Mouse (Mus musculus): ENCODE measurements at regions not wholly inside any gene's neighbourhood (a gene's known extent, or its start where the extent isn't known, plus 50 kb on each side); places are given as distances from the start of the nearest gene placed in this dataset.

DNA sequence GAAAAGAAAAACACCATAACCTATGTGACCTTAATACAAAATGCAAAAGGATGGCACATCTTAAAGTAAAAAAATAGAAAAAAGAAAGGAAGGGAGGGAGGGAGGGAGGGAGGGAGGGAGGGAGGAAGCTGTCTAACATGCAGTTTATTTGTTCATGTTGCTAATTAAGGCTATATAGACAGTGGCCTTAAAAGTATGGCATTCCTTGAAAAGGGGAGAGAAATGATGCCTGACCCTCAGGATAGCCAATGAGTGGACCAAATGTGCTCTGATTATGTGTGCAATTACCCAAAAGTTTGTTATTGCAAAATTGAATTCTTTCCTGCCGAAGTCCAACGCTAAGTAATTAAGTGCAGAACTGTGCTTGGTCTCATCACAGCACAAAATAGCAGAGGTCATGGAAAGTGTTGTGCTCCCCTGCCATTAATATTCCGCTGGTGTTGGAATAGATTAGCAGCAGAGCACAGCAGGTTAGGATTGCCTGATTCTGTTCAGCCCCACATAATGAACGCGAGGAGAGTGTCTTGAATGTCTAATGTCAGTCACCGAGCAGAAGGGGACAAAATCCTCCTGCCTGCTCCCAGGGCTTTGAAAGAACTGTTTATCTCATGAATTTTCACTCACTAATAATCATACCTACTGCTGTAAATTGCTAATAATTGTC lies 531.7 kb upstream of the Mctp2 start:
- Histone ChIP-seq H3K36me3 (ENCODE audit: insufficient read depth, low read length) (no peaks in the 10 kb centered on the region), H3K9ac (replicated peaks; ENCODE audit: low read depth) (no peak overlapping the region), H3K27me3 (replicated peaks; ENCODE audit: insufficient read depth, low read length) (no peaks in the 10 kb centered on the region), H3K4me1 (ENCODE audit: insufficient read depth, low read depth, low read length) (no peaks in the 10 kb centered on the region), H3K27ac (ENCODE audit: low read length) (no peak overlapping the region), H3K9me3 (ENCODE audit: low read length) (no peaks in the 10 kb centered on the region), H3K4me3 (ENCODE audit: low read depth, low read length) (no peak overlapping the region), H3K4me2 (replicated peaks; ENCODE audit: low read depth, low read length) (no peak overlapping the region)
- no peak for TF ChIP-seq CTCF (IDR thresholded peaks at IDR 0.05)
- no peak for TF ChIP-seq EP300 (IDR thresholded peaks at IDR 0.05)
- ATAC-seq (no peak), DNase-seq (ENCODE audit: low spot score) (peak; percentile 9)
- WGBS, result 55% methylated on average over 6 of the region's 6 CpGs

GRCm38 (mm10) chr7:72851346-72851745 lies 524.0 kb upstream of the Rgma start:
- H3K4me1 ChIP-seq (ENCODE audit: insufficient read depth, low read depth, low read length), result no peaks in the 10 kb centered on the region
- H3K27ac ChIP-seq (ENCODE audit: low read length), result no peak overlapping the region
- H3K9me3 ChIP-seq (ENCODE audit: low read length), result no peaks in the 10 kb centered on the region
- no peak for TF ChIP-seq CTCF (IDR thresholded peaks at IDR 0.05)
- TF ChIP-seq EP300 (IDR thresholded peaks at IDR 0.05), result no peak
- no peak for ATAC-seq
- no peak overlapping the region for H3K4me3 ChIP-seq (ENCODE audit: low read depth, low read length)
- no peak for DNase-seq (ENCODE audit: low spot score)
- no peak overlapping the region for H3K4me2 ChIP-seq (replicated peaks; ENCODE audit: low read depth, low read length)
- no peaks in the 10 kb centered on the region for H3K27me3 ChIP-seq (replicated peaks; ENCODE audit: insufficient read depth, low read length)
- H3K9ac ChIP-seq (replicated peaks; ENCODE audit: low read depth), result no peak overlapping the region
- 92% methylated on average over 1 of the region's 1 CpGs for WGBS
- H3K36me3 ChIP-seq (ENCODE audit: insufficient read depth, low read length), result no peaks in the 10 kb centered on the region

DNA sequence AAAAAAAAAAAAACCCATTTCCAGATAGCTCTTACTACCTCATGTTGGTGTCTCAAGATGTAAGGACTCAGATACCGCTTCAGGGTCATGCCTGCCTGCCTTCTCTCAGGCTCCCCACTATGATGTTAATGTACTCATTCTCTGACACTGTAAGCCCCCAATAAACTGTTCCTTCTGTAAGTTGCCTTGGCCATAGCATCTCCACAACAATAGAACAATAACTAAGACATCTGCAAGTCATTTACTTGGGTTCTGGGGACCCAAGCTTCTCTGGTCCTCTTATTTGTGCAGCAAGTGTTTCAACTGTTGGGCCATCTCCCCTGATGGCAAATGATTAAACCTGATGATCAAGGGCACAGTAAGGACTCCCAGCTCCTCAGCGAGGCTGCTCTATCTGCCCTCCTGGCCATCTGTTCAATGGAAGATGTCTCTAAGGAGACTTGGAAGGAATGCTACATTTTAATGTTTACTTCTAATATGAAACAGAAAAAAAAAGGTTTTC lies 520.8 kb upstream of the Rgma start:
- Histone ChIP-seq H3K4me3 (ENCODE audit: low read depth, low read length) (no peak overlapping the region), H3K9ac (replicated peaks; ENCODE audit: low read depth) (no peak overlapping the region), H3K9me3 (ENCODE audit: low read length) (no peaks in the 10 kb centered on the region), H3K27me3 (replicated peaks; ENCODE audit: insufficient read depth, low read length) (no peaks in the 10 kb centered on the region), H3K4me2 (replicated peaks; ENCODE audit: low read depth, low read length) (no peak overlapping the region), H3K36me3 (ENCODE audit: insufficient read depth, low read length) (no peaks in the 10 kb centered on the region), H3K27ac (ENCODE audit: low read length) (no peak overlapping the region), H3K4me1 (ENCODE audit: insufficient read depth, low read depth, low read length) (no peaks in the 10 kb centered on the region)
- no peak for TF ChIP-seq CTCF (IDR thresholded peaks at IDR 0.05)
- ATAC-seq (no peak), DNase-seq (ENCODE audit: low spot score) (no peak)
- WGBS, result 83% methylated on average over 2 of the region's 2 CpGs

DNA sequence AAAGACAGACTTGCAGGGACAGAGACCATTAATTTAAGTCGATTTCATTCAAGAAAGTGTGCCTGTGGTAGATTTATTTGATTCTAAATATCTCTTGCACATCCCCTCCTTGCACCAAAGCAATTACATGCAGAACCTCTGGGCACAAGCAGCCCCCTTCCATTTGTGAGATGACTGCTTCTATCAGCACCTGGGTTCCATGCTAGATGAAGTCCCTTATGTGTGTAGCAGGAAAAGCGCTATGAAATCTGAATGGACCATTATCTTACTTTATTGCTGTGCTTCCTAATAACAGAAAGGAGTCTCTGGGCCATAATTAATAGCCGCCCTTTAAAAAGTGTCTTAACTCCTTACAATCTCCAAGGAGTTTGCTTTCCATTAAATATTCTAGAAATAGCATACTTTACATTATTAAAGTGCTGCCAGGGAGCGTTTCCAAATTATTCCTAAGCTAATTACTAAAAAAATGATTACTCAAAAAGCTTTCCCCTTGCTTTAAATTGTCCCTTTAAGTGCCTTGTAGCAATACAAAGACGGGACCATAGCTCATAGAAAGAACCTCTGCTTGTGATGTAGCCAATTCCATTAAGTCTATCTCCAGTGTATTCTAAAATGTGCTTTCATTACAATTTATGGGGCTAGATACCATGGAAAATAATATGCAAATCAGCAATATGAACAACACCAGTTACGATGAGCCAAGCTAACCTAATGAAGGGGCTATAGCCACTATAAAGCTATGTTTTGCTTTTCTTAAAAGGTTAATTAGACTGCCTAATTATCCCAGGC lies 508.1 kb upstream of the Rgma start:
- no peak overlapping the region for H3K9ac ChIP-seq (replicated peaks; ENCODE audit: low read depth)
- H3K27ac ChIP-seq (ENCODE audit: low read length), result no peak overlapping the region
- TF ChIP-seq EP300 (IDR thresholded peaks at IDR 0.05) (no peak), CTCF (IDR thresholded peaks at IDR 0.05) (no peak)
- no peaks in the 10 kb centered on the region for H3K27me3 ChIP-seq (replicated peaks; ENCODE audit: insufficient read depth, low read length)
- H3K4me2 ChIP-seq (replicated peaks; ENCODE audit: low read depth, low read length), result no peak overlapping the region
- no peak for DNase-seq (ENCODE audit: low spot score)
- H3K4me3 ChIP-seq (ENCODE audit: low read depth, low read length), result no peak overlapping the region
- H3K9me3 ChIP-seq (ENCODE audit: low read length), result no peaks in the 10 kb centered on the region
- 78% methylated on average over 6 of the region's 6 CpGs for WGBS
- ATAC-seq, result no peak
- no peaks in the 10 kb centered on the region for H3K4me1 ChIP-seq (ENCODE audit: insufficient read depth, low read depth, low read length)
- H3K36me3 ChIP-seq (ENCODE audit: insufficient read depth, low read length), result no peaks in the 10 kb centered on the region

DNA sequence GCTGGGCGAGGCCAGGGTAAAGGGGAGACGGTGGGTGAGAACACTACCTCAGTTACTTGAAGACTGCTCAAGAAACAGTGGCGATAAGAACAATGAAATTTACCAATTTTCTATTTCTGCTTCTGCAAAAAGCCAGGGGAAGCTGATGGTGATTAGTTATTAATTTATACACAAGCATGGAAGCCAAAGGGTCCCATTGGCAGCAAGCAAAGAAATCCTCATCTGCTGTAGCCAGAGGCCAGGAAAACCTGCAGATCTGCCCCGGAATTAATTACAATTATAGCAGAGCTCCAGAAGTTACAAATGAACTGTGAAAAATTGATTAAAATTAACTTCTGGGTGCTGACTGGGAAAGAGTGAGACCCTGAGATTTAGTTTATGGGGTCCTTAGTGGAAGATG lies 506.2 kb upstream of the Rgma start:
- no peak for DNase-seq (ENCODE audit: low spot score)
- no peak for TF ChIP-seq CTCF (IDR thresholded peaks at IDR 0.05)
- TF ChIP-seq EP300 (IDR thresholded peaks at IDR 0.05), result no peak
- H3K4me2 ChIP-seq (replicated peaks; ENCODE audit: low read depth, low read length), result no peak overlapping the region
- no peak overlapping the region for H3K9ac ChIP-seq (replicated peaks; ENCODE audit: low read depth)
- no peaks in the 10 kb centered on the region for H3K27me3 ChIP-seq (replicated peaks; ENCODE audit: insufficient read depth, low read length)
- H3K27ac ChIP-seq (ENCODE audit: low read length), result no peak overlapping the region
- ATAC-seq, result no peak
- H3K9me3 ChIP-seq (ENCODE audit: low read length), result no peaks in the 10 kb centered on the region
- WGBS, result 86% methylated on average over 4 of the region's 4 CpGs
- no peaks in the 10 kb centered on the region for H3K36me3 ChIP-seq (ENCODE audit: insufficient read depth, low read length)
- no peak overlapping the region for H3K4me3 ChIP-seq (ENCODE audit: low read depth, low read length)
- no peaks in the 10 kb centered on the region for H3K4me1 ChIP-seq (ENCODE audit: insufficient read depth, low read depth, low read length)

GRCm38 (mm10) chr7:72900816-72901215 lies 474.5 kb upstream of the Rgma start:
- no peaks in the 10 kb centered on the region for H3K9me3 ChIP-seq (ENCODE audit: low read length)
- DNase-seq (ENCODE audit: low spot score) (no peak), ATAC-seq (no peak)
- H3K9ac ChIP-seq (replicated peaks; ENCODE audit: low read depth), result no peak overlapping the region
- no peak for TF ChIP-seq CTCF (IDR thresholded peaks at IDR 0.05)
- no peak for TF ChIP-seq EP300 (IDR thresholded peaks at IDR 0.05)
- WGBS, result 69% methylated on average over 6 of the region's 6 CpGs
- no peak overlapping the region for H3K27ac ChIP-seq (ENCODE audit: low read length)
- H3K4me1 ChIP-seq (ENCODE audit: insufficient read depth, low read depth, low read length), result no peaks in the 10 kb centered on the region
- no peaks in the 10 kb centered on the region for H3K27me3 ChIP-seq (replicated peaks; ENCODE audit: insufficient read depth, low read length)
- no peaks in the 10 kb centered on the region for H3K36me3 ChIP-seq (ENCODE audit: insufficient read depth, low read length)
- H3K4me3 ChIP-seq (ENCODE audit: low read depth, low read length), result no peak overlapping the region
- no peak overlapping the region for H3K4me2 ChIP-seq (replicated peaks; ENCODE audit: low read depth, low read length)
